Mouse (Mus musculus) G1E (cell line): Measurements from ENCODE around the gene St6gal1.

Source experiments
- CTCF ChIP-seq: IDR thresholded peaks from 2 replicates; pipeline ENCODE4 v1.5.1; 2012; ENCODE audit warnings: low read depth, low read length, inconsistent platforms, mixed read lengths
- GATA1 ChIP-seq: IDR thresholded peaks from 2 replicates; pipeline ENCODE4 v1.6.1; 2012; ENCODE audit warnings: borderline replicate concordance, low read length, inconsistent platforms, mixed read lengths

- TF ChIP-seq GATA1, result no peak
- TF ChIP-seq CTCF, result no peak
Measured at GRCm38 (mm10) chr16:23324867-23325650, 100.5 kb downstream of the St6gal1 start.
